Mouse (Mus musculus) NIH3T3 (cell line): ENCODE measurements around the gene Naa60.
A peak's percentile ranks its signal among the peaks of the same experiment; 100 is the strongest.
"Not testable (repeated sequence)": the region's sequence is repeated elsewhere in the genome, so short reads cannot be mapped to it uniquely, and the experiment has no call there.

ENCODE experiments used
- DNase-seq: peaks from one replicate; pipeline ENCODE4 v3.0.0-alpha.2; 2012; ENCODE audit warnings: low read depth

Gene Naa60

GRCm38 (mm10) chr16:3872216-3873047, at the start of gene Naa60:
Gene Naa60, plus strand, starts transcription at chr16:3872375.
- DNase-seq, result peak; percentile 74

GRCm38 (mm10) chr16:3828021-3828420, 44.2 kb upstream of the Naa60 start:
- DNase-seq, result no peak

DNA sequence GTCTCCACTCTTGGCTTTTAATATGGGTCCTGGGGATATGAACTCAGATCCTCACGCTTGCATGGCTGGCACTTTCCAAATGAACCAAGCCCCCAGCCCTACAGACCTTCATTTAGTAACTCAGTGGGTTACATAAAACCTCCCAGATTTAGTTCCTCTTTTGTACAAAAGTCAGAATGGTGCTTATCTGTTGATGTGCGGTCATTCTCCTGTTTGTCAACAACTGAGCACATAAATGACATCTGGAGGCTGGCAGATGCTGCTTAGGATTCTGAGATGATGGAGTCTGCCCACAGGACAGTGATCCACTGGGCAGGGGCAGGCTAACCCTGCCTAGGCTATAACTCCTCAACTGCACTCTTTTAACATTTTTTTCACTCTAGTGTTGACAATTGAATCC, 42.4 kb upstream of the Naa60 start:
- DNase-seq, result no peak

- no peak for DNase-seq
Measured at GRCm38 (mm10) chr16:3830588-3831109, 41.5 kb upstream of the Naa60 start, which contains the start of gene Olfr15. Gene Olfr15, plus strand, starts transcription at chr16:3830878.

- no peak for DNase-seq
Measured at GRCm38 (mm10) chr16:3835461-3835860, 36.7 kb upstream of the Naa60 start.

GRCm38 (mm10) chr16:3839157-3839885, 32.9 kb upstream of the Naa60 start:
- peak; percentile 56 for DNase-seq

GRCm38 (mm10) chr16:3842989-3843388, 29.2 kb upstream of the Naa60 start:
- no peak for DNase-seq

GRCm38 (mm10) chr16:3843796-3844195, 28.4 kb upstream of the Naa60 start:
- DNase-seq, result no peak

DNA sequence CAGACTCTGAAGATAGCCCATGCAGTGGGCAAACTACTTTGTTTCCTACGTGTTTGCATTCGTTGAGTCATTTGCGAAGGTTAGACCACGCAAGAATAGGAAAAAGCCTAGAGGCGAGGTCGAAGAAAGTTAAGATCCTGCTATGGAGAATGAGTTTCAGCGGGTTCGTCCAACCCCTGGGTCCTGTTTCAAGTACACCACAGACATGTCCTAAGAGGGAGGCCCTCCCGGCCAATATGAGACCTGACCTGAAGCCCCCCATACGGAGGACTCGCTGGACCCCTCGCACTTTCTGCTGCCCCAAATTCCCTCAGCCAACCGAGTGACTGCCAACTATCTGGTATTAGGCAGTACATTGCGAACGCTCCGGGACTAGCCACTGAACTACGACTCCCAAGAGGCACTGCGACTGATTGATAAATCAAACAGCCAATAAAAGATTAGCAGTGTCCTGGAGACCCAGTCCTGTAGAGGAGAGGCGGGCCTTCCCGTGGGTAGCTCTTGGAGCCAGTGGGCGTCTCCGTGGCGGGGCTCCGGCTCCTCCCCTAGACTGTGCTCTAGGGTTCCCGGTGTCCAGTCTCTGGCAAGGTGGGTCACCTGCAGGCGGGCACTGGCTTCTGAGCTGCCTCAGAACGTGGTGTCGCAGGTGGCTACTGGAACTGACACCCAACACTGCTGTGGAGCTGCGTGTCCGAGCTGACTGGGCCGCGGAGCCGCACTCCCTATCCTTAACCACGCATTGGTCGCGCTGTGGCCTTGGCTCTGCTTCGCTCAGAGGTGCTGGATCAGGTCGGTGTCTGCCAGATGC, 25.3 kb upstream of the Naa60 start, which contains the start of gene Zfp174:
Zfp174 (plus strand) TSS at position 558 of the 808 bp plus-strand sequence.
- DNase-seq, result peak; percentile 97

DNA sequence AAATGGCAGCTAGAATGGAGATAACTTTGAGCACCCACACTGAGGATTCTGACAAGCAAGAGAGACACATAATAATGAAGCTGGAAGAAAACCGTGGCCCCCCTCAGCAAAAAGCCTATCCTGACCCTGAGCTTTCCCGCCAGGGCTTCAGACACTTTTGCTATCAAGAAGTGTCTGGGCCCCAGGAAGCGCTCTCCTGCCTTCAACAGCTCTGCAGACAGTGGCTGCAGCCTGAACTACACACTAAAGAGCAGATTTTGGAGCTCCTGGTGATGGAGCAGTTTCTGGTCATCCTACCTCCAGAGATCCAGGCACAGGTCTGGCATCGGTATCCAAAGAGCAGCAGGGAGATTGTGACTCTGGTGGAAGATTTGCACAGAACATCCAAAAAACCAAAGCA, 24.3 kb upstream of the Naa60 start:
- no peak for DNase-seq

- no peak for DNase-seq
Measured at GRCm38 (mm10) chr16:3848416-3848815, 23.8 kb upstream of the Naa60 start.

DNA sequence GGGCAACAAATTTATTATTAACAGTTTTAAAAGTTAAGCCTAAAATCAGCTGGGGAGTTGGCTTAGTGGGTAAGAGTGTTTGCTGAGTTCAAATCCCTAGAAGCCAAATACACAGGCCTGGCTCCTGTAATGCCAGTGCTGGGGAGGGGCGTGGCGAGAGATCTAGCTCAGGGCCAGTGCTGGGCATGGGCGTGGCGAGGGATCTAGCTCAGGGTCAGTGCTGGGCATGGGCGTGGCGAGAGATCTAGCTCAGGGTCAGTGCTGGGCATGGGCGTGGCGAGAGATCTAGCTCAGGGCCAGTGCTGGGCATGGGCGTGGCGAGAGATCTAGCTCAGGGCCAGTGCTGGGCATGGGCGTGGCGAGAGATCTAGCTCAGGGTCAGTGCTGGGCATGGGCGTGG, 20.9 kb upstream of the Naa60 start:
- DNase-seq, result not testable (repeated sequence)

DNA sequence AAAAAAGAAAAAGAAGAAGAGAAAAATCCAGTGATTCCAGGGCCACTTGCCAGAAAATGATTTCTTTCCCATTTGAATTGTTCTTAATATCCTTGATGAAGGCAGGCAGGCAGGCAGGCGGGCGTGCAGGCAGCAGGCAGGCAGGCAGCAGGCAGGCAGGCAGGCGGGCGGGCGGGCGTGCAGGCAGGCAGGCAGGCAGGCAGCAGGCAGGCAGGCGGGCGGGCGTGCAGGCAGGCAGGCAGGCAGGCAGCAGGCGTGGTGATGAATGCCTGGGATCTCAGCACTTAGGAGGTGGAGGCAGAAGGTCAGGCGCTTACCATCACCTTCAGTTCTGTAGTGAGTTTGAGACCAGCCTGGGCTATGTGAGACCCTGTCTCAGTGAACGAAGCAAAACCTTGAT, 19.6 kb upstream of the Naa60 start:
- DNase-seq, result no peak

GRCm38 (mm10) chr16:3854437-3855182, 17.6 kb upstream of the Naa60 start:
- DNase-seq, result no peak

GRCm38 (mm10) chr16:3855776-3856175, 16.4 kb upstream of the Naa60 start:
- DNase-seq, result no peak

DNA sequence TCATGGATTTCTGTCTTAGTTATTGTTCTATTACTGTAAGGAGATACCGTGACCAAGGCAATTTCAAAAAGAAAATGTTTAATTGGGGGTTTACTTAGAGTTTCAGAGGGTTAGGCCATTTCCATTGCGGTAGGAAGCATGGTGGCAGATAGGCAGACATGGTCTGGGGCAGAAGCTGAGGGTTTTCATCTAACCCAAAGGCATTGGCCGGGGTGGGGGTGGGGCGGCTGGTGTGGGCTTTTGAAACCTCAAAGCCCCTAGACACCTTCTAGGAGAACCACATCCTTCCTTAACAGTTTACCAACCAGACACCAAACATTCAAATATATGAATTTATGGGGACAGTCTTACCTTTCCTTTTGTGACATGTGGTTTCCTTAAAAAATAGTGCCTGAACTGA, 12.9 kb upstream of the Naa60 start:
- no peak for DNase-seq

DNA sequence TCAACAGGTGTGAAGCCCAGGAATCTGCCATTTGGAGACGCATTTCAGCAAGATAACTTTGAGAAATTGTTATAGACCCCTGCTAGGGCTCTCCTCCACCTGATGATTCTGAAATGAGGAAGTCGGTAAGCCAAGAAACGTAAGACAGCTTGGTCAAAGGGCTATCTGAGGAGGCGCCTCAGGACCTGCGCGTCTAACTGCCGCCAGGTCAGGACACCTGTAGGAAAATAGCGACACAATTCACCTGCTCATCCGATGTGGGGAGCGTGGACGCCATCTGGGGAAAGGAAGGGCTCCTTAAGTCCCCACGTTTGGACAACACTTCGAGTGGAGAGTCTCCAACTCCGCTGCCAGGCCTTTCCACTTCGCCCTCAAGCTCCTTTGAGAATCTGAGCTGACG, 360 bp upstream of the Naa60 start:
- DNase-seq, result no peak

DNA sequence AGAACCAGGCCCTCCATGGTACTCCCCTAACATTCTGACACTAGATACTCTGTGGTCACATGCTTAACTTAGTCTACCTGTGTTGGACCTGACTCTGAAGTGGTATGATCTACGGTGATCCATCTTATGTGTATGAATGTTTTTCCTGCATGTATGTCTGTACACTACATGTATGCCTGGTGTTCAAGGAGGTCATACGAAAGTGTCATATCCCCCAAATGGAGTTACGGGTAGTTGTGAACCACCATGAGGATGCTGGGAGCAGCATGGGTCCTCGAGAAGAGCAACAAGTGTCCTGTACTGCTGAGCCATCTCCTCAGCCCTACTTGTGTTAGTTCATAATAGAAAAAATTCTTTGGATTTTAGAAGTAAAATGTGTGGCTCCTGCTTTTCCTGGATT, 4.2 kb downstream of the Naa60 start:
- DNase-seq, result peak; percentile 7

- peak; percentile 96 for DNase-seq
Measured at GRCm38 (mm10) chr16:3884201-3885064, 12.3 kb downstream of the Naa60 start, which contains the start of the genes Zfp597 and Gm20695. Gene Zfp597, minus strand, starts transcription at chr16:3884561. Gene Gm20695, plus strand, starts transcription at chr16:3884648.

DNA sequence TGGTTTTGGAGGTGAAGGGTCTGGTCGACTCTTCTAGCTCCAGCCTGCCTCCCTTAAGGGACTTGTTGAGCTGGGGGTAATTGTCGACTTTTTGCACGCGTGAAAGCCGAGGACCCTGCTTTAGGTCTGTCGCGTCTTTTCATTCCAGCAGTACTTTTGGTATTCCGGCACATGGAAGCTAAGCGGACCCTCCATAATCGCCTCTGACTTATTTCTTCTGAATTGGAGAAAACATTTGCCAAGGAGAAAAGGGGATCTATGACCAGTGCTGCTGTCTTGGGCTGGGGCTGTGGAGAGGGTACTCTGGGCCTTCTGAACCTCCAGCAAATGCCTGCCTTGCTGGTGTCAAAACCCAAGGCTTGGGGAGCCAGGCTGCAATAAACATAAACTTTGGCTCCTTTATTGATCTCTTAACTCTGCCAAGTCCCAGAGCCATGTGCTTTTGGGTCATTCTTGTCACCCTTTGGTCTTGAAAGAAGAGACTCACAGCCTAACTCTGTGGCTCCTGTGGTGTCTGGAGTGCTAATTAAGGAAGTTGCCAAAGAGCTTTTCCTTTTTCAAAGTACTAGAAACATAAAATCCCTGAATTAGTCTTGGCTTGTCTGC, 13.0 kb downstream of the Naa60 start:
- peak; percentile 7 for DNase-seq
